Comparison of ENCODE assay signal across 1 mouse cellular context in the genomic region with DNA sequence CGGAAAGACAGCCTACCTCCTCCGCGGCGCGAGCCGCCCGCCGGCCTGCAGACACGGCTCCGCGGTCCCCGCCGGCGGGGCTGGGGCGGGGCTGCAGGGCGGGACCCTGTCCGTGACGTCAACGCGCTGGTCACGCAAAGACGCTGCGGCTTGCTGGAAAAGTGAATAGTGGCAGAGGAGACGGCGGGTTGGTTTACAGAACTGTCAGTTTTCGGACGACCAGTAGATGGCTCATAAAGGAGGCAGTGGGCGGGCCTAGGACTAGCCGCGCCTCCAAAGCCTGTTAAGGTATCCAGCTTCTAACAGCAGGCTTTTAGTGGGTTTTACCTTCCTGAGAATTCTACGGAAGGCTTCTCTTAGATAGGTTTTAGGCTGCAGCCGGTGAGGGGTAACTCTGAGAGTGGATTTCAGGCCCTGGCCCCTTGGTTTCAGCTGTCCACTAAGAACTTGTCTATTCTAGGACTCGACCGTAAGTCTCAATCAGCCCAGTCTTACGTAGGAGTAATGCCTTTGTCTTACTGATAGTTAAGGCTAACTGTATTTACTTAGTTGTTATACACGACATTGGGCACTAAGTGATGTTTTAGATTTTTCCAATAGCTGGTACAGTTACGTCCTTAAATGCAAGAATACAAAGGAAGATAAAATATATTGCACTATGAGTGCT.
TF ChIP-seq lines count a peak whose summit lies in the region.

A gene (minus strand): TSS at position 108 of the 667 bp plus-strand sequence.

TF ChIP-seq in CH12.LX, 34 proteins besides CTCF, POLR2A, EP300 and RAD21 (continued from another document):
- TF ChIP-seq USF2 (conservative IDR thresholded peaks at IDR 0.05; ENCODE audit: low read depth, low read length) (no peak), ZC3H11A (IDR thresholded peaks at IDR 0.05; ENCODE audit: low read depth, low read length) (no peak), MEF2A (IDR thresholded peaks at IDR 0.05; ENCODE audit: borderline replicate concordance, low read depth, low read length) (no peak), CHD2 (IDR thresholded peaks at IDR 0.05; ENCODE audit: low read length) (peak; percentile 54; the same call in 1 of the 2 replicates), MAFK (IDR thresholded peaks at IDR 0.05; ENCODE audit: insufficient replicate concordance, low read length) (no peak), JUN (IDR thresholded peaks at IDR 0.05; ENCODE audit: insufficient read depth, low read depth, low read length) (no peak), POLR2AphosphoS2 (IDR thresholded peaks at IDR 0.05; ENCODE audit: low read depth, low read length) (no peak), TBP (conservative IDR thresholded peaks at IDR 0.05; ENCODE audit: low read depth, low read length) (peak; percentile 92), HCFC1 (IDR thresholded peaks at IDR 0.05; ENCODE audit: low read depth, low read length) (0 out of 2 replicates have a peak, but pooled peaks have one; percentile 19)
